Mouse (Mus musculus): ENCODE measurements around the gene Slc29a1.

Slc29a1 gene

GRCm38 (mm10) chr17:45612008-45612407 lies 12.6 kb upstream of the Slc29a1 start:
- no peak for DNase-seq (ENCODE audit: low spot score)

GRCm38 (mm10) chr17:45610144-45610866 lies 10.9 kb upstream of the Slc29a1 start:
- no peak for DNase-seq (ENCODE audit: low spot score)

DNA sequence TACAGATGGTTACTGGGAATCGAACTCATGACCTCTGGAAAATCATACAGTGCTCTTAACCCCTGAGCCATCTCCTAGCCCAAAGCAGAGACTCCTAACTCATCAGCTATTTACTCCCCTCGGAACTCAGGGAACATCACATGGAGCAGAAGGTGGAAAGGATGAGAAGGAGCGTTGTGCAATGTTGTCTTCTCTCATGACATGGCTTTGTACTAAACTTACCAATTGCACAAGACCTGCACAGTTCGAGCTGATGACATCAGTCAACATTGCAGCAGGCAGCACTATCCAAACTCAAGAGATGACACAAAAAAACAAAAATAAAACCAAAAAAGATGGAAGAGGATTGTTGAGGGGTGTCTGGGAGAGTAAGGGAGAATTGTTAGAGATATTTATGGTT lies 9.0 kb upstream of the Slc29a1 start:
- DNase-seq (ENCODE audit: low spot score), result no peak

DNA sequence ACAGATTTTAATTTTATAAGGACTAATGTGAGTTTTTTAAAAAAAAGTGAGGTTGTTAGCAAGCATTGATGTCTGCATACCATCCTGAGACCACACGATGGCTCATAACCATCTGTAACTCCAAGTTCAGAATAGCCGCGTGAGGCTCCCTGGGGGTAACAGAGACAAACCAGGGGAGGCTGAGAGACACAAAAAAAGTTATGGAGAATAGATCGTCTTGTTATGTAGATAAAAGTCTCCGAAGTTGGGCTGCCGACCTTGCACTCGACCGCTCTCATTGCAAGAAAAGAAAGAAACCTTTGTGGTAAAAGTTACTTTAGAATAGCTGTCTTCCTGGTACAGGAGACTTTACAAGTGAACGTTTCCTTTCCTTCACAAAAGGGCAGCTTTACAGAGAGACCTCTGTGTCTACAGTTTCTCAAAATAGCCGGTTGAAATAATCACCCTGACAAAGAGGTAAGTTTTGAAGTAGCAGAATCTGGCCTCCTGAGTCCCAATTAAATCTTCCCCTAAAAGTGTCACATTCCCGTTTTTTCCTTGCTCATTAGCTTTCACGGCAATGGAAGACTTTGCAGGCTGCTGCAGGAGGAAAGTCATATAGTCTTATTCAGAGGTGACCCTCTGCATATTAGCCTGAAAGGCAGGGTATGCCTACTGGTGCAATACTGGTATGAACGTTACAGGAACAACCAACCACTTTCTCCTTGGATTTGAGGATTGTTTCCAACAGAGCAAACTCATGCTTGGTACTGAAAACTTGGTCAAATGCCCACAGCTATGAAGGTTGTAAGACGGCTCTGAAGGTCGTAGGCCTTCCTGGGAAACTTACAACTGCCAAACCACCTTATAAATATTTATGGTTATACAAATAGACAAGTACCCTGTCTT lies 7.8 kb upstream of the Slc29a1 start:
- DNase-seq (ENCODE audit: low spot score), result no peak

- DNase-seq (ENCODE audit: low spot score), result no peak
Measured at GRCm38 (mm10) chr17:45602984-45603383, 3.6 kb upstream of the Slc29a1 start.

GRCm38 (mm10) chr17:45601877-45602304 lies 2.5 kb upstream of the Slc29a1 start, which contains the start of gene Mymx:
Gene Mymx (minus strand): TSS chr17:45602102.
- no peak for DNase-seq (ENCODE audit: low spot score)

DNA sequence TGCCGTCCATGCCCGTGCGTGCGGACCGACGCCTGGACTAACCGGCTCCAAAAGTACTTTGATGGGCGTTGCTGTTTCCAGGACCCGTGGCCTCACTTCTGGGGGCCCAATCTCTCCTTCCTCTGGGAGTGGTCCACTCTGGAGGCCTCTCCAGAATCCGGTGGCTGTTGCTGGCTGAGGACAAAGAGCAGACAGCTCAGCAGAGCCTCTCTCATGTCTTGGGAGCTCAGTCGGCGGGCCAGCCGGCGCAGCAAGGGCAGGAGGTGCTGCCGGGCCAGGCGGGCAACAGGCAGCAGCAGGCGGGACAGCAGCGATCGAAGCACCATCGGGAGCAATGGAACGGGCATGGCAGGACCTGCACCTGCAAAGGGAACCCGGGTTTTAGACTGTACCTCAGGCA lies 1.9 kb upstream of the Slc29a1 start:
- DNase-seq (ENCODE audit: low spot score), result no peak

GRCm38 (mm10) chr17:45600267-45600666 lies 861 bp upstream of the Slc29a1 start:
- no peak for DNase-seq (ENCODE audit: low spot score)

DNA sequence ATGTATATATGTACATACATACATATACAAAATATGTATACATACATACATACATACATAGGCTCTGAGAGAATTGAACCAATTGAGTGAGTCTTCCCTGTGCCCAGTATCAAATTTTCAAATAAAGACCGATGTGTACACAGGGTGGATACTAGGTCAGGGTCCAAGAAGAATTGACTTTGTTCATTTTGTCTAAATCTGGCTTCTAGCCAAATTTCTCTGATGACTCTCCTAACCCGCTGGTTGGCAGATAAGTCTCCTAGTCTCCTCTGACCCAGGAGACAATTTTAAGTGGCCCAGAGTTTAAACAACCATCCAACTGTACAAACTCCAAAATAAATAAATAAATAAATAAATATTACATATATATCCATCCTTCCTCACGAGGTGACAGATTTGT lies 515 bp downstream of the Slc29a1 start:
- DNase-seq (ENCODE audit: low spot score), result no peak

GRCm38 (mm10) chr17:45598376-45598775 lies 1.0 kb downstream of the Slc29a1 start:
- no peak for DNase-seq (ENCODE audit: low spot score)

DNA sequence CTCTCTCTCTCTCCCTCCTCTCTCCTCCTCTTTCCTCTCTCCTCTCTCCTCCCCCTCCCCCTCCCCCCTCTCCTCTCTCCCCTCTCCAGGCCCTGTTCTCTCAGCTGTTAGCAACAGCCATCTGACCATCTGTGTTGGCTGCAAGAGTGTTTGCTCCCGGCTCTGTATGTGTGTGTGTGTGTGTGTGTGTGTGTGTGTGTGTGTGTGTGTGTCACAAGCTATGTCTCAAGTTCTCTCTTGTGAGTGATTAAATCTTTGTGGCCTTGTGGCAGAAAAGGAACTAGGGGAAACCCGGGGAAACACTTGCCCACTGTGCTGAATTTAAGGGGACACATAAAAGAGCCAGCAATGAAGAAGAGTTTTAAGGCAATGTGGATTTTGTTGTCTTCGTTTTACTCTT lies 1.6 kb downstream of the Slc29a1 start:
- DNase-seq (ENCODE audit: low spot score), result no peak

DNA sequence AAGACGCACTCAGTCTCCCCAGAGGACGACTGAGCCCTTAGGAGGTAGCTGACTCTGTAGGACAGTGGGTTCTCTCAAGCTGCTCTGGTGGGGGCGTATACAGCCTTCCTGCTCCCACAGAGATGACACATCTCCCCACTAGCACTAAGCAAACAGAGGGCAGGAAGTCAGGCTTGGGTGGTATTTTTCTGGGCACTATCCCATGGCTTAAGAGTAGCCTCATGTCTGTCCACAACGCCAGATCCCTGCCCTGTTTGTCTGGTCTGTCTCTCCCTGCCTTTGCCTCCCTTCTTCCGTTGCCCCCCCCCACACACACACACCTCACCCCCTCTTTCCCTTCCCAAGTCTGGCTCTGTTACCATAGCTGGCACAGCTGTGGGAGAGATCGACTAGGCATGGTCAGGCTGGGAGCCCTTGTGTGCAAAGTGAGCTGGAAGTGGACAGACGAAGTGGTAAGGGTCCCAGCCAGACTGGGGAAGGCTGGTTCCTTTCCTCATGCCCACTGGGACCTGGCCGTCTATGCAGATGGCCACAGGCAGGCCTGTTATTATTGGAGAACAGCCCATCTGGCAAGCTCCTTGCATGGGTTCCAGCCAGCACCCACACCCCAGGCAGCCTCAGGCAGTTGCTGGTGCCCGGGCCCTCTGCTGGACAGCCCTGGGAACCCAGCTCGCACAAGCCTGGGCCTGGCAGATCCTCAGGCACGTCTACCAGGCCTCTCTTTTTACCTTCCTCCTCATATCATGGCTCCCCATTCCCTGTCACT lies 2.6 kb downstream of the Slc29a1 start:
- peak; percentile 81 for DNase-seq (ENCODE audit: low spot score)

GRCm38 (mm10) chr17:45595736-45596390 lies 3.5 kb downstream of the Slc29a1 start:
- DNase-seq (ENCODE audit: low spot score), result no peak

- DNase-seq (ENCODE audit: low spot score), result peak; percentile 76
Measured at GRCm38 (mm10) chr17:45594881-45595735, 4.3 kb downstream of the Slc29a1 start.

- no peak for DNase-seq (ENCODE audit: low spot score)
Measured at GRCm38 (mm10) chr17:45594195-45594594, 5.2 kb downstream of the Slc29a1 start.

DNA sequence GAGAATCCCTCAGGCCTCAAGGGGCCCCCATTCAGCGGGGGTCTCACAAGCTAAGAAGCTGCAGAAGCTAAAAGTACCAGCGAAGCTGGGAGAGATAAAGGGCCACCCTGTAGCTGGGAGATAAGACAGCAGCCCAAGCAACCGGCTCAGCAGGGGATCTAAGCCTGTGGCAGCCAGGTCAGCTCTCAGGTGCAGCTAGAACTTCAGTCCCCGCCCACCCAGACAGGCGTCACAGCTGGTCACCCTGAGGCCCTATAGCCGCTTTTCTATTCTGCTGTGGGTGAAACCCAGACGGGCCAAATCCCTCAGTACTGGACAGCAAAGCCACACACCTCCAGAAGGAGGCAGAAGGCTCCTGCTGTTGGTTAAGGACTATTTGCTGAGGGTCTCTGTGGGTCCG lies 5.9 kb downstream of the Slc29a1 start:
- no peak for DNase-seq (ENCODE audit: low spot score)

- peak; percentile 47 for DNase-seq (ENCODE audit: low spot score)
Measured at GRCm38 (mm10) chr17:45592606-45593431, 6.6 kb downstream of the Slc29a1 start.

DNA sequence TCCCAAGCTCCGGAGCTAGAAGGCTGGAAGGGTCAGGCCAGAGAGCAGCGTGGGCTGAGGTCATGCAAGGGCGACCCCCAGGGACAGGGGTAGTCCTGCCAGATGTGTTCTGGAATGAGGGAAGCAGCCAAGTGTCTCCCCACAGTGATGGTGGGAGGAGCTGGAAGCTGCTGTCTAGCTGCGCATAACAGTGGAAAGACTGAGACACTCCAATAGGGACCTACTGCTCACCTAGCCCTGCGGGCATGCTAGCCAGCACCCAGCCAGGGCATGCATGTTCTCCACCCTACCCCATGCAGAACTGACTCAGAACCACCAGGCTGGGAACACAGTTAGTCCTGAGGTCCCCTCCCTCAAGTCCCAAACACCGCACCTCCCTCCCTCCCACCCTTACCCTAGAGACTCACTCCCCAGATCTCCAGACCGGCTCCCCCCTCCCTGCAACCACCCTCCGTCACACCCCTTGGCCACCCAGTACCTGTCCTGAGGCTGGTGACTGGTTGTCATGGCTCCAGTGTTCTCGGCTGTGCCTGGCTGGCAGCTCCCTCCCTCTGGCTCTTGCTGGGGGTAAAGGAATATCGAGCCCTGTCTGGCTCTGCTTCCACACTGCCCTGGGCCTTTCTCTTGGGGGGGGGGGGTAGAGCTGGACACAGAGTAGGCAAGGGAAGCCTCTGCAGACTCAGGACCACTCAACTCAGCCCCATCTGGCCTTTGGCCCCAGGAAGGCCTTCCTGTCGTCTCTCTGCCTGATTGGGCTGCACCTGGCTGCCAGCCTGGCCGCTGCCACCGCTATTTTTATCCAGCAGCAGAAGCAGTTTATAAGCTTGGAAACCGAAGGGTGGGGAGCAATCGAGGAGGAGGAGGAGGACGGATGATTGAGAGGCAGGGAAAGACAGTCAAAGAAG lies 7.5 kb downstream of the Slc29a1 start:
- no peak for DNase-seq (ENCODE audit: low spot score)

GRCm38 (mm10) chr17:45590410-45590809 lies 9.0 kb downstream of the Slc29a1 start:
- no peak for DNase-seq (ENCODE audit: low spot score)

Measured in urinary bladder, postnatal 14 days (tissue).